Mouse (Mus musculus) spleen, adult 2 months (tissue): ENCODE data around the gene Snx29. TPM values are rescaled to one million over a fixed set of nuclear protein-coding genes. Genes with fewer than 3 reads are reported as not detected.
"Not testable (repeated sequence)": the region's sequence is repeated elsewhere in the genome, so short reads cannot be mapped to it uniquely, and the experiment has no call there.

ENCODE experiments used
- DNase-seq, 2 experiments: peaks; one replicate each; pipeline versions ENCODE4 v3.0.0 to v3.0.0-alpha.2; 2012 to 2021; ENCODE audit warnings: low spot score in 2 of 2, low read depth in 1 of 2
- H3K27ac ChIP-seq: fragments of 200-500 bp; 2 replicates; pipeline ENCODE4 v1.5.1; 2012; ENCODE audit warnings: low read length, inconsistent platforms; ENCODE audit not compliant: insufficient read depth
- H3K27me3 ChIP-seq: fragments of 200-500 bp; 2 replicates; pipeline ENCODE4 v1.6.1; 2012; ENCODE audit warnings: mild to moderate bottlenecking, moderate library complexity, low read length, inconsistent platforms; ENCODE audit not compliant: control insufficient read depth, insufficient read depth
- H3K36me3 ChIP-seq: fragments of 200-500 bp; 2 replicates; pipeline ENCODE4 v1.6.1; 2012; ENCODE audit warnings: mild to moderate bottlenecking, low read length, inconsistent platforms; ENCODE audit not compliant: control insufficient read depth, insufficient read depth
- H3K4me1 ChIP-seq: fragments of 200-500 bp; 2 replicates; pipeline ENCODE4 v1.6.1; 2011; ENCODE audit warnings: inconsistent platforms; ENCODE audit not compliant: control insufficient read depth, insufficient read depth, insufficient read length
- H3K4me3 ChIP-seq: fragments of 200-500 bp; 2 replicates; pipeline ENCODE4 v1.5.1; 2011; ENCODE audit warnings: mild to moderate bottlenecking, inconsistent platforms; ENCODE audit not compliant: insufficient read depth, insufficient read length; ENCODE audit errors: extremely low read depth
- CTCF ChIP-seq: fragments of 200-500 bp; IDR thresholded peaks from 2 replicates; pipeline ENCODE4 v1.5.1; 2011; ENCODE audit warnings: mild to moderate bottlenecking, inconsistent platforms; ENCODE audit not compliant: insufficient read depth, insufficient read length, insufficient replicate concordance; ENCODE audit errors: extremely low read depth
- POLR2A ChIP-seq: fragments of 200-500 bp; IDR thresholded peaks from 2 replicates; pipeline ENCODE4 v1.6.1; 2011; ENCODE audit warnings: low read depth, low read length, inconsistent platforms
- WGBS: fragments of 180-500 bp; shearing (Covaris S2); methylation state at CpG from one replicate; pipeline ENCODE4 v1.1.7; 2018; 5-methylcytosine and 5-hydroxymethylcytosine counted together
- polyA plus RNA-seq: library from polyadenylated mRNA; depleted of rRNA; stranded (reverse); fragments of >200 nt; gene quantifications from 2 replicates; pipeline ENCODE4 v1.2.3, GENCODE M21; 2012

Snx29 gene
- polyA plus RNA-seq, 1 experiment = 13.6 TPM

DNA sequence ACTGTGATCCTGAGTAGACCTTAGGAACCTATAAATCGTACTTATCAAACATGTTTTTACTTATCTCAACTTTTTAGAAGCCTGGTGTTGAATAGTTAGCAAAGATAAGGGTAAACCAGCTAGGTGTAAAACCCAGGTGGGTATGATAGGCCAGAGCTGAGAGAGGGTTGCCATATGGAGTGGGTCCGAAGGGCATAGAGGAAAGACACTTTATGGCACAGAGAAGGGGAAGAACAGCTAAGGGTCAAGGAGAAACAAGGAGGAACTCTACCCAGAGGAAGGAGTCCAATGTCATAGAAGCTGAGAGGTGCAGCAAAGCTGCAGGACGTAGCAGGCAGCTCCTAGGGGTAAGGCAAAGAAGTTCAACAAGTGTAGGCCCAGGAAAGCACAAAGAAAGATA is 244.9 kb downstream of the Snx29 start:
- Histone ChIP-seq H3K4me1 (peaks cover 8% of the 10 kb centered on the region; the same call in 1 of the 2 replicates), H3K4me3 (no peak overlapping the region), H3K27me3 (no peaks in the 10 kb centered on the region), H3K36me3 (peaks cover 8% of the 10 kb centered on the region), H3K27ac (no peak overlapping the region)
- DNase-seq = no peak
- 82% methylated on average over 3 of the region's 3 CpGs for WGBS
- no peak for TF ChIP-seq POLR2A
- TF ChIP-seq CTCF = no peak

DNA sequence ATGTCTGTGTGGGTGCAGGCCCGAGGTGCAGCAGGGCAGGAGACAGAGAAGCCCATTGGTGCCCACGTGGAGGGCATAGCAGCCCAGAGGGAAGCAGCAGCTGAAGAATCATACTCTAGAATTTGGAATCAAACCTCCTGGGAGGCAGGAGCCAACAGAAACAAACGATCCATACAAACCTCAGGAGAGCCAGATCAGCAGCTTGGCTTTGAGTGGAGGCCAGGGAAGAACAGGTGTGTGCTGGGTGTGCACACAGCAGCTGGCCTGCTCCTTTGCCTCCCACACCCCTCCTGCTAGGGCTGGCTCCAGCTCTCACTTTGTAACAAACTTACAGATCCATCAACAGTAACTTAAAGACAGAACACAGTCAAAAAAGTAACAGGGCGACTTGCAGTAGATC is 245.4 kb downstream of the Snx29 start:
- H3K36me3 ChIP-seq = peaks cover 11% of the 10 kb centered on the region
- no peak for DNase-seq
- no peaks in the 10 kb centered on the region for H3K27me3 ChIP-seq
- no peak overlapping the region for H3K4me3 ChIP-seq
- WGBS = 85% methylated on average over 4 of the region's 4 CpGs
- TF ChIP-seq CTCF (no peak), POLR2A (no peak)
- peaks cover 8% of the 10 kb centered on the region; the same call in 1 of the 2 replicates for H3K4me1 ChIP-seq
- no peak overlapping the region for H3K27ac ChIP-seq

DNA sequence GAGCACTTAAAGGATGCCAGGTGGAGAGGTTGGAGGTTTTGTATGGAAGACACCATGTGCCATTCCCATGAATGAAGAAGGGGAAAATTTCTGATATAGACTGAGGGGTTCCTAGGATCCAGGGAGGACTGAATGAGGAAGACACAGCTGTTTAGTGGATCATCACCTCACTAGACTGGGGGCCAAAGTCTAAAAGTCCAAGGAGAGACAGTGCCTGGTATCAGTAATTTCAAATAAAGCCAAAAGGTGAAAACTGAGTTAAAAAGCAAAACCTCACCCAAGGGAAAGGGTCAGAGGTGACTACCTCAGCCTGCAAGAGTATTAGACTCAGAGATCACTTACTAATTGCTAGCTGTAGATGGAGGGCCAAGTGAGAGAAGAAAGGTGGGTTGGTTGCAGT is 245.9 kb downstream of the Snx29 start:
- H3K4me1 ChIP-seq = peaks cover 8% of the 10 kb centered on the region; the same call in 1 of the 2 replicates
- peaks cover 11% of the 10 kb centered on the region for H3K36me3 ChIP-seq
- H3K27ac ChIP-seq = no peak overlapping the region
- H3K4me3 ChIP-seq = no peak overlapping the region
- no peak for DNase-seq
- H3K27me3 ChIP-seq = no peaks in the 10 kb centered on the region
- TF ChIP-seq POLR2A = no peak
- TF ChIP-seq CTCF = no peak

DNA sequence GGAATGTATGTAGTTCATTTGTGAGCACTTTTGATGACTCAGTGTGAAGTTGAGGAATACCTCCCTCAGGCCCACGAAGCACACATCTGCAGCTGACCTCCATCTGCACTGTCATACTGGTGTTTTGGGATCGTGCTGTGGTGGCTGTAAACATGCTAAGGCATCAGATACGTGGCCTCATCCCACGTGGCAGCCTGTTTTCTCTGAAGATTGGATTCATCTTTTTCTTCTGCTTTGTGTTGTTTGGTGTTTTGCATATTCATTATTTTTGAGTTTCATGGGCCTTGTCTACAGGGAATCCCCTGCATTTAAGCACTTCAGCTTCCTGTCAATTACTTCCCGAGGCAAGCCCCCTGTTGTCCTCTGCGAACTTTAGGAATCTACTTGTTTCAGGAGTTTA is 246.4 kb downstream of the Snx29 start:
- no peak for DNase-seq
- H3K4me1 ChIP-seq = peaks cover 8% of the 10 kb centered on the region; the same call in 1 of the 2 replicates
- TF ChIP-seq POLR2A (no peak), CTCF (no peak)
- no peaks in the 10 kb centered on the region for H3K27me3 ChIP-seq
- H3K4me3 ChIP-seq = no peak overlapping the region
- WGBS = 75% methylated on average over 6 of the region's 6 CpGs
- no peak overlapping the region for H3K27ac ChIP-seq
- peaks cover 11% of the 10 kb centered on the region for H3K36me3 ChIP-seq

DNA sequence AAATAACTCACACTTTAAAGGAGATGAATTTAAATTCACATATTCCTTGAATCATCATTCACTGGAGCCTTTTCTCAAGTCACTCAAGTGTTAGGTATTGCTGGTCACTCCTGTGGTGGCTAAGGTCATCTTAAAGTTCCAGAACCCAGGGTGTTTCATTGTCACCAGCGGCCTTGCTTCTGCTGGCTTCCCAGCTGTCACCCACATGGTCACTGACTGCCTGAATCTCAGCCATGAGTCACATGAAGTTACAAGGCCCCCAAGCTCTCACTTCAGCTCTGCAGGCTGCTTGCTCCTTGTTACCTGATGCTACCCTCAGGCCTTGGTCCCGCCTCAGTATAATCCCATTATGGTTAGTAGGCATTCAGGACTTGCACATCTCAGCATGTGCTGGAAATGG is 247.4 kb downstream of the Snx29 start:
- TF ChIP-seq POLR2A = no peak
- TF ChIP-seq CTCF = no peak
- Histone ChIP-seq H3K27me3 (no peaks in the 10 kb centered on the region), H3K27ac (no peak overlapping the region), H3K4me1 (peaks cover 3% of the 10 kb centered on the region; the same call in 1 of the 2 replicates), H3K4me3 (no peak overlapping the region), H3K36me3 (peaks cover 11% of the 10 kb centered on the region)
- no peak for DNase-seq
- WGBS = 88% methylated on average over 2 of the region's 2 CpGs

DNA sequence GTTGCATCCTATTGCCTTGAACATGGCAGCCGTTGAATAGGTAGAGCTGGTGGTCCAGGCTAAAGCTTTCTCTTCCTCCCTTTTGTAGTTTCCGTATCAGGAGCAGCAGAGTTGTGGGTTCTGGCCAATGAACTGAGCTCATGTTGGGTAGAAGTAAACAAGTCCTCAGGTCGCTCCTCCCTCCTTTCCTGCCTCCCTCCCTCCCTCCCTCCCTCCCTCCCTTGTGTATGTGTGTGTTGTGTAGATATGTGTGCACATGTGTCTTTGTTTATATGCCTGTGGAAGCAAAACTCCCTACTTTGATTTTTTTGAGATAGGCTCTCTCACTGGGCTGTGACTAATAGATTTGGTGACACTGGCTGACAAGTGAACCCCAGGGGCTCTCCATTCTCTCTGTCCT is 251.8 kb downstream of the Snx29 start:
- DNase-seq = no peak
- H3K27me3 ChIP-seq = no peaks in the 10 kb centered on the region
- H3K27ac ChIP-seq = no peak overlapping the region
- no peak overlapping the region for H3K4me3 ChIP-seq
- H3K36me3 ChIP-seq = peaks cover 10% of the 10 kb centered on the region
- WGBS = 76% methylated on average over 3 of the region's 3 CpGs
- H3K4me1 ChIP-seq = peaks cover 17% of the 10 kb centered on the region; the same call in 1 of the 2 replicates
- TF ChIP-seq POLR2A (no peak), CTCF (no peak)

DNA sequence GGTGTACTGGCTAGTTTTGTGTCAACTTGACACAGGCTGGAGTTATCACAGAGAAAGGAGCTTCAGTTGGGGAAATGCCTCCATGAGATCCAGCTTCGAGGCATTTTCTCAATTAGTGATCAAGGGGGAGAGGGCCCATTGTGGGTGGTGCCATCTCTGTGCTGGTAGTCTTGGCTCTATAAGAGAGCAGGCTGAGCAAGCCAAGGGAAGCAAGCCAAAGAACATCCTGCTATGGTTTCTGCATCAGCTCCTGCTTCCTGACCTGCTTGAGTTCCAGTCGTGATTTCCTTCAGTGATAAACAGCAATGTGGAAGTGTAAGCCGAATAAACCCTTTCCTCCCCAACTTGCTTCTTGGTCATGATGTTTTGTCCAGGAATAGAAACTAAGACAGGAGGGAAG is 253.0 kb downstream of the Snx29 start:
- H3K36me3 ChIP-seq, H3K27ac ChIP-seq, H3K4me3 ChIP-seq, DNase-seq, H3K27me3 ChIP-seq: not testable (repeated sequence)
- 52% methylated on average over 3 of the region's 3 CpGs for WGBS
- peaks cover 17% of the 10 kb centered on the region; the same call in 1 of the 2 replicates for H3K4me1 ChIP-seq
